Mouse (Mus musculus): Measurements from ENCODE around the gene Dync1li1. TPM values are rescaled to one million over a fixed set of nuclear protein-coding genes. Genes with fewer than 3 reads are reported as not detected.

The Dync1li1 gene
- polyA plus RNA-seq (2015; fragmentation: Nextera tagmentation; extraction: Ambion mirVana) = 43.8 and 45.4 TPM in 2 replicates

GRCm38 (mm10) chr9:114688252-114688952 is at the start of gene Dync1li1:
TSS of gene Dync1li1 (plus strand) at chr9:114688790.
- peak within 1 kb of the TSS; percentile 94 for H3K27ac ChIP-seq
- H3K36me3 ChIP-seq (ENCODE audit: insufficient read depth, low read length) = peaks cover 4% of the 10 kb centered on the region; the same call in 1 of the 2 replicates
- peaks cover 11% of the 10 kb centered on the region for H3K4me1 ChIP-seq (replicated peaks; ENCODE audit: insufficient read depth, low read length)
- peak within 1 kb of the TSS; percentile 98 for H3K4me3 ChIP-seq (replicated peaks; ENCODE audit: low read depth, low read length)
- H3K4me2 ChIP-seq (ENCODE audit: low read length) = peak within 1 kb of the TSS; percentile 80
- H3K9me3 ChIP-seq (replicated peaks; ENCODE audit: low read length) = no peaks in the 10 kb centered on the region
- TF ChIP-seq CTCF (IDR thresholded peaks at IDR 0.05; ENCODE audit: low read depth) = no peak
- ATAC-seq (replicated peaks; ENCODE audit: low FRiP score, low read depth) = peak; percentile 94
- WGBS = under 1% methylated on average over 56 of the region's 57 CpGs
- peak within 1 kb of the TSS; percentile 98 for H3K9ac ChIP-seq (ENCODE audit: low read depth, low read length)
- H3K27me3 ChIP-seq (ENCODE audit: insufficient read depth, low read length) = no peaks in the 10 kb centered on the region
- peak; percentile 97 for DNase-seq (ENCODE audit: low spot score)

- 12% methylated on average over 18 of the region's 18 CpGs for WGBS
- H3K9ac ChIP-seq (ENCODE audit: low read depth, low read length) = peak overlapping the region; percentile 85
- H3K4me3 ChIP-seq (replicated peaks; ENCODE audit: low read depth, low read length) = peak overlapping the region; percentile 88
- H3K4me1 ChIP-seq (replicated peaks; ENCODE audit: insufficient read depth, low read length) = no peaks in the 10 kb centered on the region; the same call in 1 of the 2 replicates
- H3K9me3 ChIP-seq (replicated peaks; ENCODE audit: low read length) = no peaks in the 10 kb centered on the region
- H3K27me3 ChIP-seq (ENCODE audit: insufficient read depth, low read length) = no peaks in the 10 kb centered on the region
- H3K27ac ChIP-seq = peak overlapping the region; percentile 93
- peak overlapping the region; percentile 79 for H3K4me2 ChIP-seq (ENCODE audit: low read length)
- DNase-seq (ENCODE audit: low spot score) = no peak
- no peaks in the 10 kb centered on the region for H3K36me3 ChIP-seq (ENCODE audit: insufficient read depth, low read length)
- no peak for ATAC-seq (replicated peaks; ENCODE audit: low FRiP score, low read depth)
- TF ChIP-seq CTCF (IDR thresholded peaks at IDR 0.05; ENCODE audit: low read depth) = no peak
Observed at GRCm38 (mm10) chr9:114639186-114639748, 49.3 kb upstream of the Dync1li1 start.

- TF ChIP-seq CTCF (IDR thresholded peaks at IDR 0.05; ENCODE audit: low read depth) = peak; percentile 64
- peak within 1 kb of the TSS; percentile 88 for H3K4me3 ChIP-seq (replicated peaks; ENCODE audit: low read depth, low read length)
- no peaks in the 10 kb centered on the region for H3K36me3 ChIP-seq (ENCODE audit: insufficient read depth, low read length)
- peak; percentile 99 for ATAC-seq (replicated peaks; ENCODE audit: low FRiP score, low read depth)
- DNase-seq (ENCODE audit: low spot score) = peak; percentile 99
- H3K9ac ChIP-seq (ENCODE audit: low read depth, low read length) = peak within 1 kb of the TSS; percentile 85
- peak within 1 kb of the TSS; percentile 79 for H3K4me2 ChIP-seq (ENCODE audit: low read length)
- peak within 1 kb of the TSS; percentile 93 for H3K27ac ChIP-seq
- WGBS = 4% methylated on average over 49 of the region's 51 CpGs
- no peaks in the 10 kb centered on the region for H3K9me3 ChIP-seq (replicated peaks; ENCODE audit: low read length)
- H3K27me3 ChIP-seq (ENCODE audit: insufficient read depth, low read length) = no peaks in the 10 kb centered on the region
- H3K4me1 ChIP-seq (replicated peaks; ENCODE audit: insufficient read depth, low read length) = no peaks in the 10 kb centered on the region; the same call in 1 of the 2 replicates
Observed at GRCm38 (mm10) chr9:114639839-114640646, 48.5 kb upstream of the Dync1li1 start, which contains the start of gene Cnot10. TSS of gene Cnot10 (minus strand) at chr9:114640184.

DNA sequence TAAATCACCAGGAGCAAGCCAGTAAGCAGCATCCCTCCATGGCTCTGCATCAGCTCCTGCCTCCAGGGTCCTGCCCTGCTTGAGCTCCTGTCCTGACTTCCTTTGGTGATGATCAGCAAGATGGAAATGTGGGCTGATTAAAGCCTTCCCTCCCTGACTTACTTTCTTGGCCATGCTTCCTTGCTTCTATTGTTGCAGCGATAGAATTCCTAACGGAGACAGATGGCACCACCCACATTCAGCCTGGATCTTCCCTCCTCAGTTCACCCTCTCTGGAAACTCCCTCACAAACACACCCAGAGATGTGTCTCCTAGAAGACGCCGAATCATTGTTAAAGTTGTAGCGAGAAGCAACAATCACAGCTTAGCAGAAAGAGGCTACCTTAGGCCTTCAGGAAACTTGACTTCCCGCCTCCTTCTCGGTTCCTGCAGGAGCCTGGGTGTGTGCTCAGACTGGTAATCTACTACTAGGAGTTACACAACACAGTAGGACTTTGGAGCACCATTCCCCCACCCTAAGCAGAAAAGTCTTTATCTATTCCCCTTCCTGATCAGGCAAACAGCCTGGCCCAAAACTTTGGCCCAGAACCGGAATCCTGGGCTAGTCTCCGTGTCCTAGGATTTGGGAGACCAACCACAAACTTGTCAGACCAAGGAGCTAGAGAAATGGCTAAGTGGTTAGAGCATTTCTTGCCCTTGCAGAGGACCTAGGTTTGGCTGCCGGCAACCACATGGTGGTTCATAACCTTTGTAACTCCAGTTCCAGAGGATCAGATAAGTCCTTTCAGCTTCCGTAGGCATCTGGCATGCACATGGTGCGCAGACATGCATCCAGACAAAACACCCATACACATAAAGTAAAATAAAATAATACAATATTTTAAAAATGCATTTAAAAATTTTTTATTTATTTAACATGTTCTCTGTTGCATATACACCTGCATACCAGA is 41.8 kb upstream of the Dync1li1 start:
- H3K36me3 ChIP-seq (ENCODE audit: insufficient read depth, low read length) = no peaks in the 10 kb centered on the region
- H3K27me3 ChIP-seq (ENCODE audit: insufficient read depth, low read length) = no peaks in the 10 kb centered on the region
- H3K9me3 ChIP-seq (replicated peaks; ENCODE audit: low read length) = no peaks in the 10 kb centered on the region
- no peak overlapping the region for H3K27ac ChIP-seq
- DNase-seq (ENCODE audit: low spot score) (no peak), ATAC-seq (replicated peaks; ENCODE audit: low FRiP score, low read depth) (no peak)
- H3K4me2 ChIP-seq (ENCODE audit: low read length) = no peak overlapping the region
- no peak overlapping the region for H3K4me3 ChIP-seq (replicated peaks; ENCODE audit: low read depth, low read length)
- no peak overlapping the region for H3K9ac ChIP-seq (ENCODE audit: low read depth, low read length)
- H3K4me1 ChIP-seq (replicated peaks; ENCODE audit: insufficient read depth, low read length) = no peaks in the 10 kb centered on the region
- WGBS = 86% methylated on average over 12 of the region's 12 CpGs
- TF ChIP-seq CTCF (IDR thresholded peaks at IDR 0.05; ENCODE audit: low read depth) = no peak

GRCm38 (mm10) chr9:114647506-114648432 is 40.8 kb upstream of the Dync1li1 start:
- peak; percentile 24; the same call in 1 of the 2 replicates for TF ChIP-seq CTCF (IDR thresholded peaks at IDR 0.05; ENCODE audit: low read depth)
- DNase-seq (ENCODE audit: low spot score) = no peak
- no peak overlapping the region for H3K27ac ChIP-seq
- H3K4me1 ChIP-seq (replicated peaks; ENCODE audit: insufficient read depth, low read length) = no peaks in the 10 kb centered on the region
- no peak overlapping the region for H3K4me3 ChIP-seq (replicated peaks; ENCODE audit: low read depth, low read length)
- H3K36me3 ChIP-seq (ENCODE audit: insufficient read depth, low read length) = no peaks in the 10 kb centered on the region
- no peaks in the 10 kb centered on the region for H3K27me3 ChIP-seq (ENCODE audit: insufficient read depth, low read length)
- H3K9me3 ChIP-seq (replicated peaks; ENCODE audit: low read length) = no peaks in the 10 kb centered on the region
- WGBS = 81% methylated on average over 28 of the region's 28 CpGs
- ATAC-seq (replicated peaks; ENCODE audit: low FRiP score, low read depth) = no peak
- no peak overlapping the region for H3K9ac ChIP-seq (ENCODE audit: low read depth, low read length)
- H3K4me2 ChIP-seq (ENCODE audit: low read length) = no peak overlapping the region
